Mouse (Mus musculus) left cerebral cortex, postnatal 14 days (tissue): ENCODE measurements around the gene Icam1. TPM values are rescaled to one million over a fixed set of nuclear protein-coding genes. Genes with fewer than 3 reads are reported as not detected.
"Not testable (repeated sequence)": the region's sequence is repeated elsewhere in the genome, so short reads cannot be mapped to it uniquely, and the experiment has no call there.

Experiments used
- DNase-seq, 2 experiments: peaks; one replicate each; pipeline ENCODE4 v3.0.0; 2021 to 2022; ENCODE audit warnings: low spot score in 2 of 2, mixed read lengths in 1 of 2
- intact Hi-C: fragments of 180-260 bp; cut with DNase I; formaldehyde crosslinking; loops from one replicate; pipeline ENCODE4 v1.15.1; 2025
- total RNA-seq, 2 experiments: library from RNA; stranded (reverse); gene quantifications; 2 replicates each; pipeline ENCODE4 v1.2.3; 2021

Gene Icam1
- total RNA-seq, 2 experiments from 2014 or later = 3.0 to 3.6 TPM

GRCm38 (mm10) chr9:21034481-21035085 is 18.8 kb downstream of the Icam1 start:
- intact Hi-C loops = loop anchor here (5.0 kb wide), 2 partner anchors 58 to 103 kb away; partner anchors contain the start of genes Gm38431 and Raver1
- no peak for DNase-seq

GRCm38 (mm10) chr9:21035586-21035985 is 19.8 kb downstream of the Icam1 start:
- DNase-seq = no peak
- intact Hi-C loops = no loop called here

- DNase-seq = no peak
- intact Hi-C loops = no loop called here
These were observed 20.4 kb downstream of the Icam1 start for GRCm38 (mm10) chr9:21036161-21036560.

- intact Hi-C loops = no loop called here
- DNase-seq = no peak
These were observed 20.9 kb downstream of the Icam1 start for GRCm38 (mm10) chr9:21036666-21037065.

GRCm38 (mm10) chr9:21037481-21037891 is 21.7 kb downstream of the Icam1 start:
- intact Hi-C loops = no loop called here
- no peak for DNase-seq

GRCm38 (mm10) chr9:21039779-21040178 is 24.0 kb downstream of the Icam1 start:
- intact Hi-C loops = no loop called here
- DNase-seq = no peak

GRCm38 (mm10) chr9:21041308-21041707 is 25.5 kb downstream of the Icam1 start:
- DNase-seq = peak; percentile 80 to 93
- intact Hi-C loops = no loop called here

- no peak for DNase-seq
- intact Hi-C loops = no loop called here
These were observed 27.8 kb downstream of the Icam1 start for GRCm38 (mm10) chr9:21043563-21043962.

- DNase-seq, intact Hi-C loops: not testable (repeated sequence)
These were observed 29.0 kb downstream of the Icam1 start for GRCm38 (mm10) chr9:21044785-21045184.

GRCm38 (mm10) chr9:21045235-21045634 is 29.4 kb downstream of the Icam1 start:
- intact Hi-C loops = no loop called here
- DNase-seq = no peak

- DNase-seq = no peak
- intact Hi-C loops = no loop called here
These were observed 35.8 kb downstream of the Icam1 start for GRCm38 (mm10) chr9:21051578-21051977.

GRCm38 (mm10) chr9:21062928-21063327 is 47.1 kb downstream of the Icam1 start:
- peak; percentile 70 to 86 for DNase-seq
- intact Hi-C loops = no loop called here

- intact Hi-C loops = no loop called here
- DNase-seq = no peak
These were observed 51.4 kb downstream of the Icam1 start, which contains the start of gene Zglp1 for GRCm38 (mm10) chr9:21067006-21067684. Zglp1 (minus strand) TSS chr9:21067093.

GRCm38 (mm10) chr9:21072641-21073040 is 56.9 kb downstream of the Icam1 start:
- no peak for DNase-seq
- intact Hi-C loops = loop anchor here (2.0 kb wide), 1 partner anchor 40 kb away; the partner anchor contains the start of gene Icam5

- peak; percentile 93 to 94 for DNase-seq
- intact Hi-C loops = loop anchor here (2.0 kb wide), 1 partner anchor 40 kb away; the partner anchor contains the start of gene Icam5
These were observed 57.5 kb downstream of the Icam1 start, which contains the start of the genes Gm49373 and Fdx1l for GRCm38 (mm10) chr9:21073044-21073840. Gm49373 (minus strand) TSS chr9:21073096. Fdx1l (minus strand) TSS chr9:21073614.

- intact Hi-C loops = no loop called here
These were observed 58.4 kb downstream of the Icam1 start for GRCm38 (mm10) chr9:21074173-21074572.

GRCm38 (mm10) chr9:21075625-21076024 is 59.8 kb downstream of the Icam1 start:
- no peak for DNase-seq
- intact Hi-C loops = no loop called here

More at GRCm38 (mm10) chr9:21074173-21074572, 58.4 kb downstream of the Icam1 start:
- no peak for DNase-seq
